Mouse (Mus musculus): ENCODE measurements around the gene Dpagt1.
"Not testable (repeated sequence)": the region's sequence is repeated elsewhere in the genome, so short reads cannot be mapped to it uniquely, and the experiment has no call there.

Dpagt1 gene

DNA sequence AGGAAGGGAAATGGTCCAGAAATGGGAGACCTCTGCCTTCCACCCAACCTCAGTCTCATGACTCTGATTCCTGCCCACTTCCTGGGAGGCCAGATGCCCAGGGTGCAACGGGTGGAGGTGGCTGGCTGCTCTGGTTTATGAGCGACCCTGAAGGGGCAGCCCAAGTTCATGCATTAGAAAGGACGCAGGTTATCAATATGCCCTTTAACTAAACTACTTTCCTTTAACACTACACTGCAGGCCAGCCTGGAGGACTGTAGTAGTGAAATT is 7.1 kb upstream of the Dpagt1 start:
- no peak for DNase-seq (ENCODE audit: low spot score)

DNA sequence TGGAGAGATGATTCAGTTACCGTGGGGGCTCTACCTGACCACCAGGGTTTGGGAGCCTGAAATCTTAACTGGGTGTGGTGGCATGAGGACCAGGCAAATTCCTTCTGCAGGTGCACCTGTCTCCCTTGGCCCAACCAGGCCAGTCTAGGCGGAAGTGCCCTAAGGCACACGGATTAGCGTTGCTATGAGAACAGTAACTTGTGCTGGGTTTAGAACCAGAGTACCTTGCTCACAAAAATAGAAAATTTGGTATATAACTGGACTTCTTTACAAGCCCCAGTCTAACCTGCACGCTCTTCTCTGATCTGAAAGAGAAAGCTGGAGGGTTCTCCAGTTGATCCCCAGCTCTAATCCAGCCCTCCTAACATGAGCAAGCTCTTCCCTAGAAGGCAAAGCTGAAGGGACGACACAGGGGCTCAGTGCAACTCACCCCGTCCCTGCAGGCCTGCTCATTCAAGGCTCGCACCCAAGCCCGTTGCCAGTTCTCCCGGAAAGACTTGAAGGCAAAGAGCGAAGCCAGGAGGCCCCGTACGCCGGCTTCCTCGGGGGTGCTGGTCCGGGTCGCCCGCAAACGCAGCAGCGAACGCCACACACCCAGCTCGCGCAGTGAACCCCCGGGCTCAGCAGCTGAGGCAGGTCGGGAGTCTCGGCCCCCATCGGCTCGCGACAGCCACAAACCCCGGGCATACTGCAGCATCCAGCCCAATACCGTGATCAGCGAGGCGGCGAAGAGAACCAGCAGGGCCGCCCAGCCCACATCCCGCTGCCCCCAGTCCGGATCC is 6.5 kb upstream of the Dpagt1 start:
- DNase-seq (ENCODE audit: low spot score) = no peak

DNA sequence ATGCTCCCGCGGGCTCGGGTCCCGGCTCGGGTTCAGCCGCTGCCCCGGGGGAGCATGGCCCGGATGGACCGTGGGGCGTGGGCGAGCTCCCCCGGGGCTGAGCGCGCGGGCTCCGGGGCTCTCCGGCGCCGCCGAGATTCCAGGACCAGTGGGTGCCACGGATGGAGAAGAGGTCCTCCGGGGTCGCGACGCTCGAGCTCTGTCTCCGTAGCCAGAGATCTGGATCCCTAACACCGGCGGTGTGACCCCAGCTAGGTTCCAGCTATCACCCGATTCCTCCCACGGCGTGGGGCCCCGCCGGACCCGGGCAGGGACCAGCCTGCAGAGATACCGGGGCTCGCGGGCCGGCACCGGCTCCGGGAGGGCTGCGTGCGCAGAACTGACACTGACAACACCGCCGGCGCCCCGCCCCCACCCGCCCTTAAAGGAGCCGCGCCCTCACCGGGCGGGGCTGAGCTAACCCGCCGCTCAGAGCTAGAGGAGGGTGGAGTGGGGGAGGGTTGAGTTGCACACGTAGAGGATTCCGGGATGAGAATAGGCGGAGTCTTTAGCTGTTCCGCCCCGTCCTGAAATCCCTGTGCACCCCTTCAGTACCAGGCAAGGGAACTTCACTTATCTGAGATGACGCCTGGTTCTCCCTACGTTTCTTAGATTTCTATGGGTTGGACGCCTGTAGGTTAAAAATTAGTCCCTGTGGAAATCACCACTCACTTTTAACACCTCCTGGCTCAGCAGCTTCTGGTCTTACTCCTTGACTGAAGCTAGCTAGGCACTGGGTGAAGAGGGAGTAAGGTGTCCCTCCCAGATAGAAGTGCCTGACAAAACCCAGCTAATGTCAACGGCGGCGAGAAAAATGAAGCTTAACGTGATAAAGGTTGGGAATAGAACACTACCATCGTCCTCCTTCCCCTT is 5.7 kb upstream of the Dpagt1 start, which contains the start of gene C2cd2l:
TSS of gene C2cd2l (minus strand) at position 399 of the 912 bp plus-strand sequence.
- peak; percentile 96 for DNase-seq (ENCODE audit: low spot score)

DNA sequence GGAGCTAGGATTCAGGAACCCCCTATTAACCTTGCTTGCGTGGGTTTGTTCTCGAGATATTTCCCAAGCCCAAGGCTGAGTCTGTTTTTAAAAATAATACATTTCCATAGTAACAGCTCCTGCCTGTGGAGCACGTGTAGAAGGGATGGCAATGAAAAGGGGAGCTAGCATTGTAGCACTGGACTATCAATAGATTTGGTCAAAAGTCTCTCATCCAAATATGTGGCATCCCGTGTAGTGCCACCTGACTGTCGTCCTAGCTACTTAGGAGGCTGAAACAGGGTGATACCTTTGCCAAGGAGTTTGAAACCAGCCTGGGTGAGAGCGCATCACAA is 5.1 kb upstream of the Dpagt1 start:
- no peak for DNase-seq (ENCODE audit: low spot score)

DNA sequence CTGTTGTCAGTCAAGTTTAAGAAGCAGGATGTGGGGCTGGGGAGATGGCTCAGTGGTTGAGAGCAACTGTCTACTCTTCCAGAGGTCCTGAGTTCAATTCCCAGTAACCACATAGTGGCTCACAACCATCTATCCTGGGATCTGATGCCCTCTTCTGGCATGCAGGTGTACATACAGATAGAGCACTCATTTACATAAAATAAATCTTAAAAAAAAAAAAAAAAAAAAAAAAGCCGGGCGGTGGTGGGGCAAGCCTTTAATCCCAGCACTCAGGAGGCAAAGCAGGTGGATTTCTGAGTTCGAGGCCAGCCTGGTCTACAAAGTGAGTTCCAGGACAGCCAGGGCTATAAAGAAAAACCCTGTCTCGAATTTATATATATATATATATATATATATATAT is 2.2 kb upstream of the Dpagt1 start:
- not testable (repeated sequence) for DNase-seq (ENCODE audit: low spot score)

DNA sequence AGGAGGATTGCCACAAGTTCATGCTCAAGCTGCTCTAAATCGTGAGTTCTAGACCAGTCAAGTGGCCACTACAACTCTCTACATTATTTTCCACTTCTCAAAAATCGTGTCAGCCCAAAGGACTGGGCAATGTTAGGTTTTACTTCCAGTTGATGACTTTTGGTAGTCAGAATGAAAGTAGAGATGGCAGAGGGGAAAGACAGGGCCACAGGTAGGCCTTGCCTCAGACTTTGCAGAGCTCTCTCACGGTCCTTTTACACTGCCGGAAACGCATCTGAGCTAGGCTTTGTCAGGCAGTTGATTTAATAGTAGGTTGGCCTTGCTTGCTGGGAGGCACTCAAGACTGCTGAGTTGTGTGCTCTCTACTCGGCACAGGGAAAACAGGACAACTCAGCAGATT is 1.7 kb upstream of the Dpagt1 start:
- no peak for DNase-seq (ENCODE audit: low spot score)

DNA sequence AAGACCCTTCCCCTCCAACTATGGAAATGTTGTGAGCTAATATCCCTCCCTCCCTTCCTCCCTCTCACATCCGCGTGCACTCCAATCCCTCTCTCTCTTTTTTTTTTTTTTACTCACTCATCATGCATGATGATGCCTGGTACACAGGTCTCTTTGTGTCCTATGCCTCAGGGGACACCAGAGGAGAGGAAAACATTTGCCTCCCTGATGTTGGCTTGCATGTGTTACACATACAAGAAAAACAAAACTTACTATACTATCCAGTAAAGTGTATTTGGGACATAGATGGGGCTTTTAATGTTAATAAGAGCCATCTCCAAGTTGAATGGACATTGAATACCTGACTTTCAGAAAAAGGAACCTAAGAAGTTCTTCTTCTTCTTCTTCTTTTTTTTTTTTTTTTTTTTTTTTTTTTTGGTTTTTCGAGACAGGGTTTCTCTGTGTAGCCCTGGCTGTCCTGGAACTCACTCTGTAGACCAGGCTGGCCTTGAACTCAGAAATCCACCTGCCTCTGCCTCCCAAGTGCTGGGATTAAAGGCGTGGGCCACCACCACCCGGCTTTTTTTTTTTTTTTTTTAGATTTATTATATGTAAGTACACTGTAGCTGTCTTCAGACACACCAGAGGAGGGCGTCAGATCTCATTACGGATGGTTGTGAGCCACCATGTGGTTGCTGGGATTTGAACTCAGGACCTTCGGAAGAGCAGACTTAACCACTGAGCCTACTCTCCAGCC is 619 bp upstream of the Dpagt1 start:
- DNase-seq (ENCODE audit: low spot score) = not testable (repeated sequence)

DNA sequence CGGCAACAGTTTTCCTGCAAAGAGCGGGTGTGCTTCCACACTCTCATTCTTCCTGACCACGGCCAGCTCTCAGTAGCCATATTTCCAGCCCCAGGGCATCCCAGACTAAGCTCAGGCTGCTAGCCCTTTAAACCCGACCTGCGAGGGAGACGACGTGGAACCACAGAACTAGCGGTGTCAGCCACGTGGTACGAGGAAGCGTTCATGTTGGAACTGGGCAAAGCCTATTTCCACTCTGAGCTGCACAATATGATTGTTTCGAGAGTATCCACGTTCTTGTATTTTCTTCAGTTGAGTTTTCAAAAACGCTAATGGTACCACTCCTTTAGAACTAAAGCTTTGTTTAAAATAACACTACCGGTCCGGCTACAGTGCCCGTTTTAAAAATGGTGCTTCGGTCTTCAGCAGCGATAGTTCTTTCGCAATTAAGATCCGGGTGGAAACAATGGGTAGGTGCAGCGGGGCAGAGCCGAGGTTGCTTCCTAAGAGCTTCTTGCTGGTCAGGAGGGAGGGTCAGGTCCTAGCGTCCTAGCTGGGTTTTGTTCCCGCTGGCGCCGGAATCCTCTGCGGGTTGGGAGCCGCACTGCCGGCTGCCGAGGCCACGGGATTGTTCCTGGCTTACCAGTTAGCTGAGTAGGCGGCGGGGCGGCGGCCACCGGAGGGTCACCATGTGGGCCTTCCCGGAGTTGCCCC is 698 bp downstream of the Dpagt1 start:
- peak; percentile 90 for DNase-seq (ENCODE audit: low spot score)

DNA sequence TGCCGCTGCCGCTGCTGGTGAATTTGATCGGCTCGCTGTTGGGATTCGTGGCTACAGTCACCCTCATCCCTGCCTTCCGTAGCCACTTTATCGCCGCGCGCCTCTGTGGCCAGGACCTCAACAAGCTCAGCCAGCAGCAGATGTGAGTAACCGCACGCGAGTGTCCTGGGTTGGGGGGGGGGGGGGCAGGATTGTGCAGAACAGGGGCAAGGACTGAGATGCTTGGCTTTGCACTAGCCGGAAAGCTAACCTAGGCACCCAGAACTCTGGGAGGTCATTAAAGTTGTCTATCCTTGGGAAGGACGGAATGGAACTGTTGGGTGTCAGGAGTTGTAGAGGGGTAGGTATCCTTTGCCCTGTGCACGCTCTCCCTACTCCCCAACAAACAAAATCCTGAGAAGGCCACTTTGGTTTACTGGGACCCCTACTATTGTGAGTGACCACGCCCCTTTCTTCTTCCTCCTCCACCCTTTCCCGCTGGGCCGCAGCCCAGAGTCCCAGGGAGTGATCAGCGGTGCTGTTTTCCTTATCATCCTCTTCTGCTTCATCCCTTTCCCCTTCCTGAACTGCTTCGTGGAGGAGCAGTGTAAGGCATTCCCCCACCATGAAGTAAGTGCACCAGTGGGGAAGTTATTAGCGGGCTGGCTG is 1.4 kb downstream of the Dpagt1 start:
- no peak for DNase-seq (ENCODE audit: low spot score)

DNA sequence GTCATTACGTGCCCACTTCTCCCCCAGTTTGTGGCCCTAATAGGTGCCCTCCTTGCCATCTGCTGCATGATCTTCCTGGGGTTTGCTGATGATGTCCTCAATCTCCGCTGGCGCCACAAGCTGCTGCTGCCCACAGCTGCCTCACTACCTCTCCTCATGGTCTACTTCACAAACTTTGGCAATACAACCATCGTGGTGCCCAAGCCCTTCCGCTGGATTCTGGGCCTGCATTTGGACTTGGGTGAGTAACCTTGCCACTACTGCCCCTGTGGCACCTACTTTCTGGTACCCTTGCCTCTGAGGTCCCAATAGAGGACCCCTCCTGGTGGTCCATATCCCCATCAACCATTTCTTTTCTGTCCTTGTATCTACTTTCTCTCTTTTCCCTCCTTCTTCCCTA is 2.1 kb downstream of the Dpagt1 start:
- no peak for DNase-seq (ENCODE audit: low spot score)

DNA sequence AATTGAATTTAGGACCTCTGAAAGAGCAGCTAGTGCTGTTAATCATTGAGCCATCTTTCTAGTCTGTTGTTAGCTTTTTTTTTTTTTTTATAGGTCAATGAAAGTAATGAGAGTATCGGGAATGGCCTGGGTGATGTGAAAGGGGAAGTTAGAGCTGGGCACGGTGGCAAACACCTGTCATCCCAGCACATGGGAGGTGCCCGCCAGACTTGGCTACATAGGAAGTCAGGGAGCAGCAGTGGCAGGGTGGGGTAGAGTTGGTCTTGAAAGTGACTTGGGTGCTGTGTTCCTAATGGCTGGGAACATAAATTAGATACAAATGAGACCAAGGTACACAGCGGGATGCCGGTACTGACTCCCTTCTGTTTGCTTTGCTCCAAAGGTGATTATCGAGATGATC is 4.9 kb downstream of the Dpagt1 start:
- DNase-seq (ENCODE audit: low spot score) = no peak

DNA sequence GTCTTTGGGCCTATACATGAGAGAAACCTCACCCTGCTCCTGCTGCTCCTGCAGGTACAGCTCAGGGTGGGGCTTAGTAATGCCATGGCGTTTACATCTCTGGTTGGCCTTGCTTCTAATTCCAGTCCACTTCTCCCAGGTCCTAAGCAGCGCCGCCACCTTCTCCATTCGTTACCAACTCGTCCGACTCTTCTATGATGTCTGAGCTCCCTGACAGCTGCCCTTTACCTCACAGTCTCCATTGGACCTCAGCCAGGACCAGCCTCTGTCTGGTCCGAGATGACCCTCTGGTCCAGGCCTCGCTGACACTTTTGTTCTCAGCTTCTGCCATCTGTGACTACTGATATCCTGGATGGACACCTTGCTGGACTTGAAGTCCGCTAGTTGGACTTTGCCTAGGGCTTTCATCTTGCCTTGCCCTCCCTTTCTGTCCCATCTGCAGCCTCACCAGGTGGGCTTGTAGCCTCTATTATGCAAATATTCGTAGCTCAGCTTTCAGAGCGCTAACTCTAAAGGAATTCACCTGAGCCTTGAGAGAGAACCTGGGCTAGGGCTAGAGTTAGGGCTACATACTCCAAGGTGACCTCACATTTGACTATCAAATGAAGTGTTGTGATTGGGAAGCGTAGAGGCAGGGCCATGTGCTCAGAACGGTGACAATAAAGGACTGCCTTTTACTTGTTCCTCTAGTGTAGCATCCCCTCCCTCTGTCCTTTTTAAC is 7.3 kb downstream of the Dpagt1 start:
- no peak for DNase-seq (ENCODE audit: low spot score)

DNA sequence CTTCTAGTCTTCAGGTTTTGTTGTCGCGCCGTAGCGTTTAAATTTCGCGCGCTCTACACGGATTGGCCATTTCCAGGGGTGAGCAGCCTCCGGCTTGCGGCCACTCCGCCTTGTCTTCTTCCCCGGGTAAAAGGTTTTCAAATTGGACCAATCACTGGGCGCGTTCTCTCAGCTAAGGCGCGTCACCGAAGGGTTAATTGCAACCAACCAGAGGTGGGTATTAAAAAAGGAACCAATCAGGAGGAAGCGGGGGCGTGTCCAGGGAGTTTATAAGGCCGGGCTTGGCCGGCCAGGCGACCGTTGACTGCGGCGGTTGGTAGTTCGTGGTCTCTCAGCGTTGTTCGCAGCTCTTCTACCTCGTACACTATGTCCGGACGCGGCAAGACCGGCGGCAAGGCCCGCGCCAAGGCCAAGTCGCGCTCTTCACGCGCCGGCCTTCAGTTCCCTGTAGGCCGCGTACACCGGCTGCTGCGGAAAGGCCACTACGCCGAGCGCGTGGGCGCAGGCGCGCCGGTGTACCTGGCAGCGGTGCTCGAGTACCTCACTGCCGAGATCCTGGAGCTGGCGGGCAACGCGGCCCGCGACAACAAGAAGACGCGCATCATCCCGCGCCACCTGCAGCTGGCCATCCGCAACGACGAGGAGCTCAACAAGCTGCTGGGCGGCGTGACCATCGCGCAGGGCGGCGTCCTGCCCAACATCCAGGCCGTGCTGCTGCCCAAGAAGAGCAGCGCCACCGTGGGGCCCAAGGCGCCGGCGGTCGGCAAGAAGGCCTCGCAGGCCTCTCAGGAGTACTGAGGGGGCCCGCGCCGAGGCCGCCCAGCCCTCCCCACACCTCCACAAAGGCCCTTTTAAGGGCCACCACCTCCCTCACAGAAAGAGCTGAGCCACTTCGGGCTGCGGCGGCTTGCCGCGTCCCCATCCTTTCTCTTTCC is 8.8 kb downstream of the Dpagt1 start, which contains the start of gene H2afx:
TSS of gene H2afx (plus strand) at position 299 of the 935 bp plus-strand sequence.
- DNase-seq (ENCODE audit: low spot score) = peak; percentile 100

DNA sequence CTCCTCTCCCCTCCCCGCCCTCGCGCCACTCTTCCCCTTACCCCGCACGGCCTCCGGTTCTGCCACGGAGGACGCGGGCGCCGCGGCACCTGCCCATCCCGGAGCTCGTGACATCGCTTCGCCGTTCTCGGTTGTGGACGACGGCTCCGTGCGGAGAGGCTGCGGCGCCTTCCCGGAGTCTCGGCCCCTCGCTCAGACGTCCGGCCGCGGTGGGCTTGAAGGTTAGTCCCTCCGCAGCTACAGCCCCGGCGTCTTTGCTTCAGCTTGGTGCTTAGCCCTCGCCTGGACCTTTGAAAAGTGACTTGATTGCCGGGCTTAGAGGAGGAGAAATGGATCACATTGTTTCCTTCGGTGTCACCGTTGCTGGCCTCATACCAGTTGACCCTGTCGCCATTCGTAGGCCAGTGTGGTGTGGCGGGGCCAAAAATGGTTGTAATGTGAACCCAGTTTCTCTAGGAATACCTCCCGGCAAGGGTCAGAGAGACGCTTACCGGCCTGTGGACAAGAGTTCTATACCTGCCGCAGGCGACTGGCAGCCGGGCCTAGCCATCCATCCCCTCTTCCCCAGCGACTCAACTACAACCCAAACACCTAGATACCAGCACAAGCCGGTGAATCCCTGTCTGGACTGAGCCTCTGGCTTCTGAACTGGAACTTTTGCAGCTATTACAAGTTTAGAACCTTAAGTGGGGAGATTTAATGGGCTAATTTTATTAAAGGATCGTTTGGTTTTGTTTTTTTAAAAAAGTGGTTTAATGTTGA is 9.7 kb downstream of the Dpagt1 start:
- peak; percentile 50 for DNase-seq (ENCODE audit: low spot score)

DNA sequence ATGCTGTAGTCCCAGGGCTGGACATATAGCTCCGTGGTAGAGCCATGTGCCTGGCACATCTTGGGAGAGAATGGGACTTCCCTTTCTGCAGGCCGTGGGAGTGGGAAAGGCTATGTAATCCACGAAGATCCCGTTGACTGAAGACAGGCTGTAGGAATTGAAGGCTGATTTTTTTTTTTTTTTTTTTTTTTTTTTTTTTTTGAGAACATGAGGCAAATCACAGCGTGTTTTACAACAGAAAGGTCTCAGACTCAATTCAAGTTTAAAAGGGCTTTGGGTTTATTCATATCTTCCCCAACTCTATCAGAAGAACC is 10.2 kb downstream of the Dpagt1 start:
- DNase-seq (ENCODE audit: low spot score) = no peak

DNA sequence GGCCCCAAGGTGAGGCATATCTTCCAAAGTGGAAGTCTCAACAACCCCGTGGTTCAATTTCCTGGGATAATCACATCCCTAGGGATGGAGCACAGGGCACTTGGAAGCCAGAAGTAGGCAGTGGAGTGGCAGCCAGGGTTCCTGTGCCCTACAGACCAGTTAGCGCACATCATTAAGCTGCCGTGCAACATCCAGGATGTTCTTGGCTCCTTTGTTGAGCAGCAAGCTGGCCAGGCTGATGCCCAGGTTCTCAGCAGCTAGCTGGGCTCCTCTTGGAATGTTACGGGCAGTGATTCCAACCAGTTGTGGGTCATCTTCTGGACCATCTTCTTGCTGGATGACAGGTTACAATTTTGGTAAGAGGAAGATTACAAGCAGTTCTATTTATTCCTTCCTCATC is 10.7 kb downstream of the Dpagt1 start:
- DNase-seq (ENCODE audit: low spot score) = not testable (repeated sequence)

DNA sequence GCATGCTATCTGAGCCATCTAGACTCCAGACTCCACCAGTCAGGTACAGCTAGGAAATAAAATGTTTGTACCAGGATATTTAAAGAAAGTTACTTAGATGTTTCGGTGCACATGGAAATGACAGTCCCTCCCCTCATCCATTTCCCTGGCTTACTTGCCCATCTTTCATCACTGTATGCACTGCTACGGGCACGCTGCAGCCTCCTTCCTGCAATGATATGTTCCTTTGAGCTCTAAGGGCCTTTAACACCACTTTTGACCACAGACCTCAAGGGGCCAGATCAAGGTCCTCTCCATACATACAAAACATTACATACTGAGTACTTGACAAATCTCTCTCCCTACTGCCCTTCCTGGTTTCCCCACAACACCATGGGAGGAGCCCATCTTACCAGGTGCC is 11.1 kb downstream of the Dpagt1 start:
- peak; percentile 18 for DNase-seq (ENCODE audit: low spot score)

DNA sequence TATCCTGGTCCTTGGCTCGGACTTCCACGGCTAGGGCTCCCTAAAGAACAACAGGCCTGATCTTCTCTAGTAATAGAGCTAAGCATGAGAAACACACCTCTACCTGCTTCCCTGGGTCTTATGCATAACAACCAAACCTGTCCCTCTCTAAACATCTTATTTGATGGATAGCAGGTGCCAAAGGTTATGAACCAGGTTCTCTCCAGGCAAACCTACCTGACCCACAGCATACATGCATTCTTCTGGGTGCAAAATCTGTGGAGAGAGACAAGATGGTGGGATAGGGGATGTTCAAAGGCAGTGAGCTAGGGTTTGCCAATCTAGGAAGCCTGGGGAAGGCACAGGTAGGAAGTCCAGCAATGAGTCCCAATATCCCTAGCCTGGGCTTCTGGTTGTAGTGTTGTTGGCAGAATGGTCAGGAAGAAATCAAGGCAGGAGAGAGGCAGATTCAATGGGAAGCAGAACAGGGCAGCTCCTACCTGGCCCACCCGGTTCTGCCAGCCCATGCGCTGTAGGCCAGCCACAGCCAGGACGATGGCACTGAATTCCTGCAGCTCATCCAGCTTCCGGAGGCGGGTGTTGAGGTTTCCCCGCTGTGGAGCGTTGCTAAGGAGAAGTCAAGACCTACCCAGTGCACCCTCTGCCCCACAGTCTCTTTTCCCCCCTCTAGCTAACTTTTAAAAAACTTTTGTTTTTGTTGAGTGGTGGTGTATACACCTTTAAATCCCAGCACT is 11.8 kb downstream of the Dpagt1 start:
- no peak for DNase-seq (ENCODE audit: low spot score)

DNA sequence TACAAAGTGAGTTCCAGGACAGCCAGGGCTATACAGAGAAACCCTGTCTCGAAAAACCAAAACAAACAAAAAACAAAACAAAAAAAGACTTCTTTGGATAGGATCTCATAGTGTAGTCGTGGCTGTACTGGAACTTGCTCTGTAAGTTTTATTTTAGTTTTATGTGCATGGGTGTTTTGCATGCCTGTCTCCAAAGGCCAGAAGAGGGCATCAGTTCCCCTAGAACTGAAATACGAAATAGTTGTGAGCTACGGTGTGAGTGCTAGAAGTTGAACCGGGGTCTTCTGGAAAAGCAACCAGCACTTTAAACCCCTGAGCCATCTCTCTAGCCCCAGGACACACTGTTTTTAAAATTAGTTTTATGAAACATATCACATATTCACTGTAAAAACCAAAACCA is 12.8 kb downstream of the Dpagt1 start:
- no peak for DNase-seq (ENCODE audit: low spot score)

Measured in yolk sac, embryonic 10.5 days (tissue).